Mouse (Mus musculus): ENCODE data around the gene Sertad2. TPM values are rescaled to one million over a fixed set of nuclear protein-coding genes. Genes with fewer than 3 reads are reported as not detected.
A peak's percentile ranks its signal among the peaks of the same experiment; 100 is the strongest.

Sertad2 gene
- polyA plus RNA-seq, 1 experiment from 2014 or later, result 36.0 TPM

DNA sequence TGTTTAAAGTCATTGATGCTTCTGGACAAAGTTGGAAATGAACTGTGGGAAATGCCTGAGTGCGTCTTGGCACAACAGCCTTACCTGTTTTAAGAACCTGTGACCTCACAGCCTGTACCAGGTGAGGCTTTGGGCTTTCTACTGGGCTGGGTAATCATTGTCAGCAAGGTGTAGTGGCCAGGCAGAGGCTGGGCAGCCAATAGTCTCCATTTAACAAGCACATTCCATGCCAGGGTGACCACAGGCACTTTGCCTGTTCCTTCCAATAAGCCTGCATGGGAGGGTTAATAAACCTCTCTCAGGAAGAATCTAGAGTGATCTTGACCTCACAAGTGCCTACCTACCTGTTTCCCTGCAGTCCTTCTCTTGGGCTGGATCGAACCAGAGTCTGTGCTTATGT lies 21.7 kb upstream of the Sertad2 start:
- H3K9ac ChIP-seq (ENCODE audit: low read depth, low read length), result no peak overlapping the region
- 88% methylated on average over 2 of the region's 2 CpGs for WGBS
- H3K27ac ChIP-seq, result no peak overlapping the region
- no peaks in the 10 kb centered on the region for H3K27me3 ChIP-seq (ENCODE audit: insufficient read depth, low read length)
- ATAC-seq (replicated peaks; ENCODE audit: low FRiP score, low read depth) (no peak), DNase-seq (ENCODE audit: low spot score) (no peak)
- H3K4me3 ChIP-seq (replicated peaks; ENCODE audit: low read depth, low read length), result no peak overlapping the region
- TF ChIP-seq CTCF (IDR thresholded peaks at IDR 0.05; ENCODE audit: low read depth), result no peak
- 0 out of 2 replicates have a peak, but pooled peaks cover 4% of the 10 kb centered on the region for H3K4me1 ChIP-seq (replicated peaks; ENCODE audit: insufficient read depth, low read length)
- H3K9me3 ChIP-seq (replicated peaks; ENCODE audit: low read length), result no peaks in the 10 kb centered on the region
- H3K36me3 ChIP-seq (ENCODE audit: insufficient read depth, low read length), result no peaks in the 10 kb centered on the region
- H3K4me2 ChIP-seq (ENCODE audit: low read length), result no peak overlapping the region

DNA sequence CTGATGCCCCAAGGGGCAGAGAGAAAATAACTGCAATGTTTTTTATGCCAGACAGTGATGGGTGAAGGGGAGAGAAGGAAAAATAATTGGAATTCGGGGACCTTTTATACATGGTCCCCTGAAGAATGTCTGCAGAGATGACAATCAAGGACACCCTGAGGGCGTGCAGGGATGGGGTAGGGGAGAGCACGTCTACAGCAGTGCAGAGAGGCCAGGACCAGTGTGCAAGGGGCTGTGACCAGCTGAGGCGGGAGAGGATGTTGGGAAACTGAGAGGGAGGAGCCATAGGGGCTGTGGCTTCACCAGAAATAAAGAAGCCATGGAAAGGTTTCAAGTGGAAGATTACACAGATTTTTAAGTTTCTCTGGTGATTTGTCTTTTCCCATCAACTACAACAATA lies 20.3 kb upstream of the Sertad2 start:
- WGBS, result 57% methylated on average over 4 of the region's 4 CpGs
- ATAC-seq (replicated peaks; ENCODE audit: low FRiP score, low read depth) (peak; percentile 46; the same call in 1 of the 2 replicates), DNase-seq (ENCODE audit: low spot score) (no peak)
- Histone ChIP-seq H3K4me2 (ENCODE audit: low read length) (no peak overlapping the region), H3K4me1 (replicated peaks; ENCODE audit: insufficient read depth, low read length) (0 out of 2 replicates have a peak, but pooled peaks cover 4% of the 10 kb centered on the region), H3K9ac (ENCODE audit: low read depth, low read length) (no peak overlapping the region), H3K27me3 (ENCODE audit: insufficient read depth, low read length) (no peaks in the 10 kb centered on the region), H3K27ac (no peak overlapping the region), H3K4me3 (replicated peaks; ENCODE audit: low read depth, low read length) (no peak overlapping the region), H3K36me3 (ENCODE audit: insufficient read depth, low read length) (no peaks in the 10 kb centered on the region), H3K9me3 (replicated peaks; ENCODE audit: low read length) (no peaks in the 10 kb centered on the region)
- no peak for TF ChIP-seq CTCF (IDR thresholded peaks at IDR 0.05; ENCODE audit: low read depth)

DNA sequence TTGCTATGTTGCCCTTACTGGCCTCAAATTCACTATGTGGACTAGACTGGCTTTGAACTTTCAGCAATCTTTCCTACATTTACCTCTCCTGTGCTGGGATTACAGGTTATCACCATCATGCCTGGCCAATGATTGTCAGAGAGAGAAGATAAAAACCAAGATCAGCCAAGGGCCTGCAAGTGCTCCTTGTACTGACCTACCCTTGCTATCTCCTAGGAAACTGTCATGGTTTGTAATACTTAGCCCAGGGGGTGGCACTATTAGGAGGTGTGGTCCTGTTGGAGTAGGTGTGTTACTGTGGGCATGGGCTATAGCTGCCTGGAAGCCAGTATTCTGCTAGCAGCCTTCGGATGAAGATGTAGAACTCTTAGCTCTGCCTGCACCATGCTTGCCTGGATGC lies 18.6 kb upstream of the Sertad2 start:
- TF ChIP-seq CTCF (IDR thresholded peaks at IDR 0.05; ENCODE audit: low read depth), result no peak
- Histone ChIP-seq H3K4me3 (replicated peaks; ENCODE audit: low read depth, low read length) (no peak overlapping the region), H3K27ac (no peak overlapping the region), H3K36me3 (ENCODE audit: insufficient read depth, low read length) (no peaks in the 10 kb centered on the region), H3K27me3 (ENCODE audit: insufficient read depth, low read length) (no peaks in the 10 kb centered on the region), H3K9me3 (replicated peaks; ENCODE audit: low read length) (no peaks in the 10 kb centered on the region), H3K4me2 (ENCODE audit: low read length) (no peak overlapping the region), H3K4me1 (replicated peaks; ENCODE audit: insufficient read depth, low read length) (0 out of 2 replicates have a peak, but pooled peaks cover 4% of the 10 kb centered on the region), H3K9ac (ENCODE audit: low read depth, low read length) (no peak overlapping the region)
- WGBS, result 89% methylated on average over 1 of the region's 1 CpGs
- DNase-seq (ENCODE audit: low spot score), result no peak
- no peak for ATAC-seq (replicated peaks; ENCODE audit: low FRiP score, low read depth)

DNA sequence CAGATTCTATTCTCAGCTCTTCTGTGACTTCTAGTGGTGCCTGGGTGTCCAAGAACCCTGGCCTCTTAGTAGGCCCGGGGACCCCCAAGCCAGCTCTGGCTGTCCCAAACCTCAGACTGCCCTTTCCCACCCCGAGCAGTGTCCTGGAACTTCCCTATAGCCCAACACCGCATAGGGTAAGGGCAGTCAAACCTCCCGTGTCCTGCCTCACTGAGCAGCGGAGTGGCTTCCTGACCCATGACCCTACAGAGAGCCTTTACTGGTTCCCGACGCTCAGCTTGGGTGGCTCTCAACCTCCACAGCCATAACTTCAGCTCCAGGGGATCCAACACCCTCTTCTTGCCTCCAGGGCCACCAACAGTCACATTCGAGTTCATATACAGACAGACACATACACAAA lies 17.1 kb upstream of the Sertad2 start:
- Histone ChIP-seq H3K27me3 (ENCODE audit: insufficient read depth, low read length) (no peaks in the 10 kb centered on the region), H3K27ac (no peak overlapping the region), H3K36me3 (ENCODE audit: insufficient read depth, low read length) (no peaks in the 10 kb centered on the region), H3K4me1 (replicated peaks; ENCODE audit: insufficient read depth, low read length) (0 out of 2 replicates have a peak, but pooled peaks cover 4% of the 10 kb centered on the region), H3K4me2 (ENCODE audit: low read length) (no peak overlapping the region), H3K9me3 (replicated peaks; ENCODE audit: low read length) (no peaks in the 10 kb centered on the region), H3K4me3 (replicated peaks; ENCODE audit: low read depth, low read length) (no peak overlapping the region), H3K9ac (ENCODE audit: low read depth, low read length) (no peak overlapping the region)
- no peak for TF ChIP-seq CTCF (IDR thresholded peaks at IDR 0.05; ENCODE audit: low read depth)
- DNase-seq (ENCODE audit: low spot score), result no peak
- 43% methylated on average over 8 of the region's 8 CpGs for WGBS
- ATAC-seq (replicated peaks; ENCODE audit: low FRiP score, low read depth), result no peak; the same call in 1 of the 2 replicates

DNA sequence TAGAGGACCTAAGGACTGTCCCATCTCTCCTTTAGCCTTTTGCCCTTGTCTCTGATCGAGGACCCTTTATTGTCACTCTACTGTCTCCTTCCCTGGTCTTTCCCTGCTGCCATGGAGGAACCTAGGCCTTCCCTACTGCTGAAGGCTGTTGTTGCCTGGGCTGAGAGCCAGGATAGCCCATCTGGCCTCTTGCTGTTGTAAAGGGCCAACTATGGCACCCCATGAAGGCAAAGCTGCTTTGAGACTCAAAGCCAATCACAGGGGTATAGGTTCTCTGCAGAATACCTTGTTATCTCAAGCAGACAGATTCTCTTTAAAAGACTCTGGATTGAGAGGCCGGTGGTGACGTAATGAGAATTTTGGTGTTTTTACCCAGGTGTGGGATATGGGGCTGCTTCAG lies 15.2 kb upstream of the Sertad2 start:
- Histone ChIP-seq H3K9ac (ENCODE audit: low read depth, low read length) (no peak overlapping the region), H3K36me3 (ENCODE audit: insufficient read depth, low read length) (no peaks in the 10 kb centered on the region), H3K27me3 (ENCODE audit: insufficient read depth, low read length) (no peaks in the 10 kb centered on the region), H3K27ac (no peak overlapping the region), H3K9me3 (replicated peaks; ENCODE audit: low read length) (no peaks in the 10 kb centered on the region), H3K4me3 (replicated peaks; ENCODE audit: low read depth, low read length) (no peak overlapping the region), H3K4me2 (ENCODE audit: low read length) (no peak overlapping the region), H3K4me1 (replicated peaks; ENCODE audit: insufficient read depth, low read length) (0 out of 2 replicates have a peak, but pooled peaks cover 8% of the 10 kb centered on the region)
- TF ChIP-seq CTCF (IDR thresholded peaks at IDR 0.05; ENCODE audit: low read depth), result no peak
- WGBS, result 97% methylated on average over 3 of the region's 3 CpGs
- ATAC-seq (replicated peaks; ENCODE audit: low FRiP score, low read depth), result no peak
- DNase-seq (ENCODE audit: low spot score), result no peak

DNA sequence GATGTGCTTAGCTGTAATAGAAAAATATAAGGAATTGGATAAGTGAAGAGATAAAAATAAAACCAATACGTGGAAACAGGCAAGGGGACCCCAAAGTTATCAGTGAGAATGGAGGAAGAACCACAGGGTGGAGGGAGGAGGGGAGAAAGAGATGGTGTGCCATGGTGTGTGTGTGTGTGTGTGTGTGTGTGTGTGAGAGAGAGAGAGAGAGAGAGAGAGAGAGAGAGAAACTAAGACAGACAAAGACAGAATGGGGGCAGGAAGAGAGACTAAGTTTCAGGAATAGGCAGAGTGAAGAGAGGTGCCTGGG lies 11.4 kb upstream of the Sertad2 start:
- Histone ChIP-seq H3K27me3 (ENCODE audit: insufficient read depth, low read length) (no peaks in the 10 kb centered on the region), H3K9me3 (replicated peaks; ENCODE audit: low read length) (no peaks in the 10 kb centered on the region), H3K4me1 (replicated peaks; ENCODE audit: insufficient read depth, low read length) (0 out of 2 replicates have a peak, but pooled peaks cover 4% of the 10 kb centered on the region), H3K27ac (peak overlapping the region; percentile 70), H3K4me3 (replicated peaks; ENCODE audit: low read depth, low read length) (peak overlapping the region; percentile 56), H3K9ac (ENCODE audit: low read depth, low read length) (peak overlapping the region; percentile 61), H3K36me3 (ENCODE audit: insufficient read depth, low read length) (no peaks in the 10 kb centered on the region), H3K4me2 (ENCODE audit: low read length) (peak overlapping the region; percentile 80)
- no peak for TF ChIP-seq CTCF (IDR thresholded peaks at IDR 0.05; ENCODE audit: low read depth)
- ATAC-seq (replicated peaks; ENCODE audit: low FRiP score, low read depth) (no peak; the same call in 1 of the 2 replicates), DNase-seq (ENCODE audit: low spot score) (no peak)
- 14% methylated on average over 1 of the region's 1 CpGs for WGBS
